In the genomic region with DNA sequence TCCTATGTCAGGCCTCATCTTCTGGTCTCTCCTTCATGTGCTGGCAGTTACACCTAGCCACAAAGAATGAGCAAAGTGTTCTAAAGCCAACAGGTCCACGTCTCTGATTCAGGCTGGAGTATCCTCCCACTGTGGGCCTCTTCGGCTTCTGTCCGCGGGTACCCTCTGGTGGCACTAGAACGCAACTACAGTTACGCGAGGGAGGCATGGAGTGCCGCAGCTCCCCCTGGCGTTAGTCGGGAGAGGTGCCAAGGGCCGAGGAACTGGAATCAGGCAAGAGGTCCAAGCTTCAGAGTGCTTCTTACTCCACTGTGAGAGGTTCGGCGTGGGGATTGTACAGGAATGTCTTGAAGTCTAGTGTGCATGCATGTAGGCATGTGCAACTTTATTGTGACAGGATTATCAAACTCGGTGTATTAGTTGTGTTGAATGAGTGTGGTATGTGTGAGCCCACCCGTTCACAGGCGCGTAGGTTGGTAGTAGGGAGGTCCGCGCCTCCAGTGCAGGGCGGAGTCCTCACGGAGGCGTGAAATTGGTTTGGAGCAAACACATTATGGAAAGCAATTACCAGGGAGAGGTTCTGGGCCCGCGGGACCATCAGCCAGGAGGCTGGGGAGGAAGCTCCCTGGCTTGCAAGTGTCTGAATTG, we compare ENCODE assay signal across 8 mouse cellular contexts. TPM values are rescaled to one million over a fixed set of nuclear protein-coding genes. Genes with fewer than 3 reads are reported as not detected.
DNase-seq lines count a peak whose midpoint lies in the region; ATAC-seq and TF ChIP-seq lines count a peak whose summit lies in the region.

No protein-coding gene starts in this region.

- H3K27me3 ChIP-seq in heart, embryonic 14.5 days (ENCODE audit: control insufficient read depth, insufficient read depth, low read length), result peaks cover 65% of the 10 kb centered on the region
- H3K27me3 ChIP-seq in kidney, postnatal 0 days (ENCODE audit: insufficient read depth, low read length), result peaks cover 49% of the 10 kb centered on the region
- H3K27me3 ChIP-seq in liver, adult 2 months (ENCODE audit: control insufficient read depth, insufficient read depth, low read length), result peaks cover 10% of the 10 kb centered on the region
- H3K27me3 ChIP-seq in splenic B cell, adult 2 months (ENCODE audit: control insufficient read depth, insufficient read depth, low read length, poor library complexity, severe bottlenecking), result no peaks in the 10 kb centered on the region

- H3K27ac ChIP-seq in heart, embryonic 14.5 days (replicated peaks in 1 of 2; ENCODE audit: control insufficient read depth in 1 of 2, insufficient read depth in 1 of 2, low read depth in 2 of 2, low read length in 2 of 2), result no peak overlapping the region
- H3K27ac ChIP-seq in kidney, postnatal 0 days, result no peak overlapping the region
- H3K27ac ChIP-seq in liver, adult 2 months (replicated peaks; ENCODE audit: insufficient read depth, low read depth, low read length), result no peak overlapping the region

- H3K4me1 ChIP-seq in heart, embryonic 14.5 days (ENCODE audit: control insufficient read depth in 2 of 2, insufficient read depth in 2 of 2, low read length in 2 of 2), result peaks cover 2 to 12% of the 10 kb centered on the region in 2 experiments; a peak in 3 of 4 replicates
- peaks cover 12% of the 10 kb centered on the region; the same call in 1 of the 2 replicates for H3K4me1 ChIP-seq in kidney, postnatal 0 days (replicated peaks; ENCODE audit: insufficient read depth, low read length)
- no peaks in the 10 kb centered on the region for H3K4me1 ChIP-seq in liver, adult 2 months (ENCODE audit: control insufficient read depth, insufficient read depth, low read length)

- ATAC-seq in erythroid progenitor cell, adult 5-6 weeks (replicated peaks; ENCODE audit: low FRiP score, poor library complexity, severe bottlenecking), result peak; percentile 94
- ATAC-seq in heart, embryonic 14.5 days (ENCODE audit: insufficient number of reproducible peaks, insufficient read depth, low FRiP score, low read depth), result peak; percentile 48
- ATAC-seq in kidney, postnatal 0 days (replicated peaks; ENCODE audit: low FRiP score, low read depth), result peak; percentile 29

- H3K4me3 ChIP-seq in heart, embryonic 14.5 days (ENCODE audit: control insufficient read depth in 1 of 2, insufficient read depth in 1 of 2, low read depth in 1 of 2, low read length in 2 of 2), result no peak overlapping the region
- H3K4me3 ChIP-seq in kidney, postnatal 0 days (replicated peaks; ENCODE audit: low read depth, low read length), result no peak overlapping the region
- H3K4me3 ChIP-seq in liver, adult 2 months (ENCODE audit: insufficient read depth, low read depth, low read length), result no peak overlapping the region; the same call in 1 of the 2 replicates

- WGBS in heart, embryonic 14.5 days, result 19% methylated on average over 24 of the region's 24 CpGs
- WGBS in kidney, postnatal 0 days, result 11% methylated on average over 24 of the region's 24 CpGs
- 22% methylated on average over 24 of the region's 24 CpGs for WGBS in liver, adult 2 months

- DNase-seq in CD4-positive, CD25-positive, alpha-beta regulatory T cell, adult 2 months (ENCODE audit: low read depth, low spot score), result peak; percentile 93
- DNase-seq in brain, adult 2 months (ENCODE audit: low read depth, low spot score), result peak; percentile 93
- peak; percentile 95 for DNase-seq in kidney, postnatal 0 days (ENCODE audit: low spot score)
- peak; percentile 61 for DNase-seq in liver, adult 2 months (ENCODE audit: extremely low read depth, low read depth, low spot score)
- peak; percentile 94 for DNase-seq in naive thymus-derived CD4-positive, alpha-beta T cell, adult 2 months (ENCODE audit: low read depth)
- DNase-seq in splenic B cell, adult 2 months (ENCODE audit: low read depth, low spot score), result peak; percentile 92

- TF ChIP-seq POLR2A in liver, adult 2 months (IDR thresholded peaks at IDR 0.05; ENCODE audit: extremely low read depth, insufficient read depth, low read length), result no peak

- H3K79me2 ChIP-seq in liver, adult 2 months (ENCODE audit: control insufficient read depth, insufficient read depth, low read length), result no peaks in the 10 kb centered on the region

- H3K9ac ChIP-seq in heart, embryonic 14.5 days (ENCODE audit: low read length), result no peak overlapping the region
- H3K9ac ChIP-seq in kidney, postnatal 0 days (ENCODE audit: low read depth, low read length), result no peak overlapping the region
- H3K9ac ChIP-seq in liver, adult 2 months (ENCODE audit: low read depth, low read length), result no peak overlapping the region

- peak; percentile 100 for TF ChIP-seq CTCF in kidney, postnatal 0 days (IDR thresholded peaks at IDR 0.05; ENCODE audit: low read depth)
- peak; percentile 100 for TF ChIP-seq CTCF in liver, adult 2 months (IDR thresholded peaks at IDR 0.05; ENCODE audit: low read depth, low read length)

- no peaks in the 10 kb centered on the region for H3K36me3 ChIP-seq in heart, embryonic 14.5 days (ENCODE audit: control insufficient read depth, insufficient read depth, low read length)
- H3K36me3 ChIP-seq in kidney, postnatal 0 days (ENCODE audit: insufficient read depth, low read length), result no peaks in the 10 kb centered on the region
- H3K36me3 ChIP-seq in liver, adult 2 months (ENCODE audit: control insufficient read depth, insufficient read depth, low read length), result no peaks in the 10 kb centered on the region
- no peaks in the 10 kb centered on the region for H3K36me3 ChIP-seq in splenic B cell, adult 2 months (ENCODE audit: control insufficient read depth, insufficient read depth, low read length, poor library complexity, severe bottlenecking)

- H3K4me2 ChIP-seq in heart, embryonic 14.5 days (ENCODE audit: low read length), result no peak overlapping the region
- peak overlapping the region; percentile 2; the same call in 1 of the 2 replicates for H3K4me2 ChIP-seq in kidney, postnatal 0 days (ENCODE audit: low read length)

- H3K9me3 ChIP-seq in heart, embryonic 14.5 days (ENCODE audit: control insufficient read depth, low read length), result no peaks in the 10 kb centered on the region
- H3K9me3 ChIP-seq in kidney, postnatal 0 days (replicated peaks; ENCODE audit: low read length), result no peaks in the 10 kb centered on the region

RNA-seq across cellular contexts. Expression of a gene that starts 3.2 kb away (rescaled TPM):
- total RNA-seq in erythroid progenitor cell, adult 5-6 weeks (2015; ENCODE audit: low replicate concordance), result not detected in 2 replicates
- not detected in 2 replicates for total RNA-seq in erythroid progenitor cell, adult 5-6 weeks (2017; ENCODE audit: low replicate concordance)
- 0.05 and 0.07 TPM in 2 replicates for polyA plus RNA-seq in heart, embryonic 14.5 days (2014; fragmentation: Nextera tagmentation; extraction: Ambion mirVana)
- polyA plus RNA-seq in kidney, postnatal 0 days (2015; fragmentation: Nextera tagmentation; extraction: Ambion mirVana), result 0.04 TPM in 2 replicates
- not detected in 2 replicates for total RNA-seq in liver, adult 2 months (2014; rRNA removed)
- 0.02 TPM in 1 of 2 replicates, not detected in the other for polyA plus RNA-seq in liver, adult 2 months (2012; rRNA removed)

RNA-seq across cellular contexts. Expression of a gene that starts 10.6 kb away (rescaled TPM):
- not detected in 2 replicates for total RNA-seq in erythroid progenitor cell, adult 5-6 weeks (2015; ENCODE audit: low replicate concordance)
- total RNA-seq in erythroid progenitor cell, adult 5-6 weeks (2017; ENCODE audit: low replicate concordance), result not detected in 2 replicates
- 5.0 and 6.3 TPM in 2 replicates for polyA plus RNA-seq in heart, embryonic 14.5 days (2014; fragmentation: Nextera tagmentation; extraction: Ambion mirVana)
- 0.69 and 0.93 TPM in 2 replicates for polyA plus RNA-seq in kidney, postnatal 0 days (2015; fragmentation: Nextera tagmentation; extraction: Ambion mirVana)
- total RNA-seq in liver, adult 2 months (2014; rRNA removed), result 0.13 TPM in 1 of 2 replicates, not detected in the other
- polyA plus RNA-seq in liver, adult 2 months (2012; rRNA removed), result 0.06 and 0.10 TPM in 2 replicates

RNA-seq across cellular contexts. Expression of a gene that starts 26.4 kb away (rescaled TPM):
- total RNA-seq in erythroid progenitor cell, adult 5-6 weeks (2015; ENCODE audit: low replicate concordance), result not detected in 2 replicates
- not detected in 2 replicates for total RNA-seq in erythroid progenitor cell, adult 5-6 weeks (2017; ENCODE audit: low replicate concordance)
- polyA plus RNA-seq in heart, embryonic 14.5 days (2014; fragmentation: Nextera tagmentation; extraction: Ambion mirVana), result not detected in 2 replicates
- polyA plus RNA-seq in kidney, postnatal 0 days (2015; fragmentation: Nextera tagmentation; extraction: Ambion mirVana), result 0.12 and 0.19 TPM in 2 replicates
- total RNA-seq in liver, adult 2 months (2014; rRNA removed), result not detected in 2 replicates
- polyA plus RNA-seq in liver, adult 2 months (2012; rRNA removed), result not detected in 2 replicates

RNA-seq across cellular contexts. Expression of a gene that starts 47.1 kb away (rescaled TPM):
- total RNA-seq in erythroid progenitor cell, adult 5-6 weeks (2015; ENCODE audit: low replicate concordance), result 14.7 and 18.0 TPM in 2 replicates
- total RNA-seq in erythroid progenitor cell, adult 5-6 weeks (2017; ENCODE audit: low replicate concordance), result 13.7 and 18.1 TPM in 2 replicates
- polyA plus RNA-seq in heart, embryonic 14.5 days (2014; fragmentation: Nextera tagmentation; extraction: Ambion mirVana), result 57.4 and 60.8 TPM in 2 replicates
- polyA plus RNA-seq in kidney, postnatal 0 days (2015; fragmentation: Nextera tagmentation; extraction: Ambion mirVana), result 74.4 and 79.6 TPM in 2 replicates
- total RNA-seq in liver, adult 2 months (2014; rRNA removed), result 25.0 and 25.9 TPM in 2 replicates
- 27.1 and 31.9 TPM in 2 replicates for polyA plus RNA-seq in liver, adult 2 months (2012; rRNA removed)

RNA-seq across cellular contexts. Expression of a gene that starts 56.4 kb away (rescaled TPM):
- 5.9 and 10.5 TPM in 2 replicates for total RNA-seq in erythroid progenitor cell, adult 5-6 weeks (2015; ENCODE audit: low replicate concordance)
- total RNA-seq in erythroid progenitor cell, adult 5-6 weeks (2017; ENCODE audit: low replicate concordance), result 5.5 and 11.9 TPM in 2 replicates
- polyA plus RNA-seq in heart, embryonic 14.5 days (2014; fragmentation: Nextera tagmentation; extraction: Ambion mirVana), result 8.6 and 8.9 TPM in 2 replicates
- polyA plus RNA-seq in kidney, postnatal 0 days (2015; fragmentation: Nextera tagmentation; extraction: Ambion mirVana), result 26.0 and 27.6 TPM in 2 replicates
- total RNA-seq in liver, adult 2 months (2014; rRNA removed), result 9.5 and 14.2 TPM in 2 replicates
- polyA plus RNA-seq in liver, adult 2 months (2012; rRNA removed), result 21.1 and 22.4 TPM in 2 replicates

Comparison
In these comparisons a context has a peak if more than half of its experiments do, and no peak if none do; other contexts are left out.
1. ATAC-seq: peak in every context shown above with its lines; median percentile 94 in erythroid progenitor cell, adult 5-6 weeks; 48 in heart, embryonic 14.5 days; 29 in kidney, postnatal 0 days.